Mouse (Mus musculus): ENCODE data around the gene Zdhhc9. TPM values are rescaled to one million over a fixed set of nuclear protein-coding genes. Genes with fewer than 3 reads are reported as not detected.

The Zdhhc9 gene
- polyA plus RNA-seq, 1 experiment: 19.8 TPM

DNA sequence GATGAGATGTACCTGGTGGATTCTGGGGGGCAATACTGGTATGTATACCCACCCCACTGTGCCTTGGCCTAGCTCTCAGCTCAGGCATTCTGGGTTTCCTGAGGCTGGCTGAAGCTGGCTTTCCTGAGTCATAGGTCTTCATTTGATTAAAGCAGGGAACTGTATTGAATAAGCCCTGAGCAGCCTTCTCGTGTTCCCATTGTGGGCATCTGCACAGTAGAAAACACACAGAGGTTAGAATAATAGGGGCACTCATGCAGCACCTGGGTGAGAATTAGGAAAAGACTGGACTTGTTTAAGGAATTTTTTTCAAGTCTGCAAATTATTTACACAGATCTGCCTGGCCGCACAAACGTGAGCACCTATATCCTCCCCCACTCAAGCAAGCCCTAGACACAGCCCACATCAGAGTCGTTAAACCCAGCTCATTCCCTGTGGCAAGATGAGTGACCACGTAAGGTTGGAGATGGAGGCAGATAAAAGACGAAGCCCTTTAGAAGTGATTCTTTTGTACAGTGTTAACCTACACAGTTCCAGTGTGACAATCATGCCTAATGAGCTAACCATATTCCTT, 81.7 kb downstream of the Zdhhc9 start:
- no peak for DNase-seq (ENCODE audit: low read depth)

DNA sequence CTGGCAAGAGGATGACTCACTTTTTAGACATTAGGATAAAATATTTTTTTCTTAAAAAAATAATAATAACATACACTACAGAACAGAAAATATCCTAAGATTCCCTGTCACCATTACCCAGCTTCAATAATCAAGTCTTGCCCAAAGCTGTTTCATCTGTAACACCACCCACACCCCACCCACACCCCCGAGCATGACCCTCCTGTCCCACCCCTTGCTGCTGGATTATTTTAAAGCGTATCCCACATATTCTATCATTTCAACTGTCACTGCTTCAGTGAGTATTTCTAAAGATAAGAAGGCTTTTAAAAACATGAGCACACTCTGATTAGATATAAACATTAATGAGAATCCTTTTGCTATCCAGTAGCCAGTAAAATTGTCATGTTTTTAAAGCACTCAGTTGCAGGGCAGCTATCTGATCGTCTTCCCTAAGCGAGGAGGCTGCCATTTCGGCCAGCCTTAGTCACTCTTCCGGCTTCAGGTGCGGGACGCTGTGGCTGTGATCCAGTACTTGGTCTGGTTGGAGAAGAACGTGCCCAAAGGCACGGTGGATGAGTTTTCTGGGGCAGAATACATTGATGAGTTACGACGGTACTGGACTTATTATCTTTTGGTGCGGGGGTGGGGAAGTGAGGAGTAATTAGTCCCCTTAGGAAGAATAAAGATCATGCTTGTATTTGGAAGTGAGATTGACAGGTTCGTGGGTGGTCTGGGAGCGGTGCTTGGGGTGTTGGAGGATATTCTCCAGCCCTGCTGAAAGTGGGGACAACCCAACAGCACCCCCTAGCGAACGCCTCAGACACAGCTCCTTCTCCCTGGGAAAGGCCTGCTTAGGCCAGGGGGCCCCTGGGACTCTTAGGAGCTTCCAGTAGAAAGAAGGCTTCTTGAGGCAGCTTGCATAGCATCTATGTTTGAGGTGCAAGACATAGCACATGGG, 84.3 kb downstream of the Zdhhc9 start:
- DNase-seq (ENCODE audit: low read depth): no peak

Other genes starting within 250 kb of the Zdhhc9 start
- gene Apln, start 174.0 kb downstream of the Zdhhc9 start, polyA plus RNA-seq (2012; rRNA removed): 3.3 and 6.6 TPM in 2 replicates
- 1.0 and 1.8 TPM in 2 replicates for gene Xpnpep2, start 100.2 kb downstream of the Zdhhc9 start, polyA plus RNA-seq (2012; rRNA removed)
- gene Sash3, start 62.4 kb downstream of the Zdhhc9 start, polyA plus RNA-seq (2012; rRNA removed): 4.9 and 5.1 TPM in 2 replicates
- gene Utp14a, start 48.0 kb upstream of the Zdhhc9 start, polyA plus RNA-seq (2012; rRNA removed): 2.1 and 2.3 TPM in 2 replicates
- 2.6 and 3.7 TPM in 2 replicates for gene Bcorl1, start 132.5 kb upstream of the Zdhhc9 start, polyA plus RNA-seq (2012; rRNA removed)